Mouse (Mus musculus) cortical plate, adult 2 months (tissue): ENCODE results near the gene Snai1.

Experiments
- CTCF ChIP-seq: fragments of 200-500 bp; IDR thresholded peaks from 2 replicates; pipeline ENCODE4 v1.5.1; 2011; ENCODE audit warnings: mild to moderate bottlenecking, control low read depth, low read length; ENCODE audit not compliant: insufficient read depth; ENCODE audit errors: extremely low read depth
- POLR2A ChIP-seq: fragments of 200-500 bp; IDR thresholded peaks from 2 replicates; pipeline ENCODE4 v1.6.1; 2011; ENCODE audit warnings: mild to moderate bottlenecking, low read length, control low read depth; ENCODE audit not compliant: insufficient read depth; ENCODE audit errors: extremely low read depth

DNA sequence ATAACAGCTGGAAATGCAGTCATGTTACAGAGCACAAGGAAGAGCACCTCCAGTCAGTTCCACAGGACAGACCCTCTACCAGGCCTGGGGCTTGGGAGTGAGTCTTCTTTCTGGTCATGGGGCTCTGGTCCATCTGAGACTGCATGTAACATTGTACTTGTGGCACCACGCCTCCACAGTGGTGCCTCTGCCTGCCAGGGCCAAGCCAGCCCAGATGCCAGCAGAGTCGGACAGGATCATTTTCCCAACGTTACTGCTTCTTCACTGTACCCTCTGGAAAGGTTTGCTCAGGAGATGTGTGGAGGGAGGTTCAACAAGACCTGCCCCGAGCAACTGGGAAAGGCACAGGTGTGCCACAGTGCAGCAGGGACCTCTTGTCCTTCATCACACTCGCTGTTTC, 22.3 kb upstream of the Snai1 start:
- no peak for TF ChIP-seq CTCF
- no peak for TF ChIP-seq POLR2A
